ENCODE assay signal across 9 mouse cellular contexts in genomic region chr2:28592809-28593208, GRCm38 (mm10). TPM values are rescaled to one million over a fixed set of nuclear protein-coding genes. Genes with fewer than 3 reads are reported as not detected.
DNase-seq lines count a peak whose midpoint lies in the region; ATAC-seq and TF ChIP-seq lines count a peak whose summit lies in the region.
"Had no signal": no experiment of that assay in that cellular context is flagged by ENCODE, and none has a peak within 500 bp of the region (broad histone marks: within the 10 kb centered on the region; RNA-seq: fewer than 3 reads in every experiment).

No protein-coding gene starts in this region.

- TF ChIP-seq CTCF in midbrain, postnatal 0 days (IDR thresholded peaks at IDR 0.05) = peak; percentile 80
- peak; percentile 92 for TF ChIP-seq CTCF in testis, adult 2 months (IDR thresholded peaks at IDR 0.05; ENCODE audit: control insufficient read depth, insufficient read depth, insufficient replicate concordance, low read depth, low read length)

- H3K9ac ChIP-seq in midbrain, postnatal 0 days (replicated peaks; ENCODE audit: low read length, poor library complexity, severe bottlenecking) = no peak overlapping the region

- H3K4me2 ChIP-seq in midbrain, postnatal 0 days (ENCODE audit: low read depth, low read length, poor library complexity, severe bottlenecking) = no peak overlapping the region

- H3K4me3 ChIP-seq in midbrain, postnatal 0 days (ENCODE audit: low read depth, low read length) = no peak overlapping the region
- peak overlapping the region; percentile 20 for H3K4me3 ChIP-seq in testis, adult 2 months (ENCODE audit: control insufficient read depth, low read depth, low read length)

- TF ChIP-seq POLR2A in testis, adult 2 months (IDR thresholded peaks at IDR 0.05; ENCODE audit: control insufficient read depth, low read depth, low read length) = no peak

- H3K27ac ChIP-seq in midbrain, postnatal 0 days (ENCODE audit: low read depth, low read length) = no peak overlapping the region
- H3K27ac ChIP-seq in testis, adult 2 months (ENCODE audit: control insufficient read depth, insufficient read depth, low read depth, low read length) = no peak overlapping the region

- no peaks in the 10 kb centered on the region for H3K36me3 ChIP-seq in midbrain, postnatal 0 days (ENCODE audit: insufficient read depth, low read length)
- no peaks in the 10 kb centered on the region for H3K36me3 ChIP-seq in testis, adult 2 months (ENCODE audit: control insufficient read depth, insufficient read depth, low read length)

- no peaks in the 10 kb centered on the region for H3K9me3 ChIP-seq in midbrain, postnatal 0 days (ENCODE audit: low read length)

- peak; percentile 49 to 71 for DNase-seq in heart, adult 18-20 months
- no peak for DNase-seq in heart, adult 9 months (ENCODE audit: low spot score in 2 of 2)
- DNase-seq in ES-CJ7 (ENCODE audit: low read depth, low spot score) = peak; percentile 80
- DNase-seq in cerebellum, adult 8-10 months = peak; percentile 63
- peak; percentile 79 to 83 for DNase-seq in kidney, postnatal 4 days
- DNase-seq in midbrain, postnatal 0 days (ENCODE audit: low spot score) = peak; percentile 51

- 7% methylated on average over 15 of the region's 15 CpGs for WGBS in midbrain, postnatal 0 days

- ATAC-seq in granulocyte monocyte progenitor cell, adult 5-6 weeks (replicated peaks; ENCODE audit: poor library complexity, severe bottlenecking) = peak; percentile 52; the same call in 1 of the 2 replicates
- no peak for ATAC-seq in midbrain, postnatal 0 days (ENCODE audit: low FRiP score)

- no peaks in the 10 kb centered on the region for H3K27me3 ChIP-seq in midbrain, postnatal 0 days (ENCODE audit: insufficient read depth, low read length)
- no peaks in the 10 kb centered on the region for H3K27me3 ChIP-seq in testis, adult 2 months (ENCODE audit: control insufficient read depth, insufficient read depth, low read length)

- no peaks in the 10 kb centered on the region for H3K4me1 ChIP-seq in midbrain, postnatal 0 days (ENCODE audit: insufficient read depth, low read length)
- no peaks in the 10 kb centered on the region for H3K4me1 ChIP-seq in testis, adult 2 months (ENCODE audit: control insufficient read depth, insufficient read depth, low read length)

RNA-seq across cellular contexts. Expression of gene Gtf3c5, which starts 9.3 kb away (rescaled TPM):
- total RNA-seq in heart, adult 18-20 months (2021) = 10 to 100 TPM in 1 of 2 experiments, 1 to 10 TPM in 1; 9.3 to 10.2 TPM
- total RNA-seq in granulocyte monocyte progenitor cell, adult 5-6 weeks (2014; fragmentation: Nextera tagmentation) = 25.9 and 31.5 TPM in 2 replicates
- total RNA-seq in granulocyte monocyte progenitor cell, adult 5-6 weeks (2017) = 12.6 and 16.5 TPM in 2 replicates
- total RNA-seq in midbrain, postnatal 0 days (2014; rRNA removed) = 23.3 and 26.7 TPM in 2 replicates
- polyA plus RNA-seq in midbrain, postnatal 0 days (2015; fragmentation: Nextera tagmentation; extraction: Ambion mirVana) = 29.3 and 33.5 TPM in 2 replicates
- 17.3 and 17.7 TPM in 2 replicates for polyA plus RNA-seq in testis, adult 2 months (2012; rRNA removed)

RNA-seq across cellular contexts. Expression of gene Gfi1b, which starts 29.0 kb away (rescaled TPM):
- not detected for total RNA-seq in heart, adult 18-20 months (2021)
- 1.4 TPM in 1 of 2 replicates, not detected in the other for total RNA-seq in granulocyte monocyte progenitor cell, adult 5-6 weeks (2014; fragmentation: Nextera tagmentation)
- 1.9 and 2.0 TPM in 2 replicates for total RNA-seq in granulocyte monocyte progenitor cell, adult 5-6 weeks (2017)
- total RNA-seq in midbrain, postnatal 0 days (2014; rRNA removed) = not detected in 2 replicates
- polyA plus RNA-seq in midbrain, postnatal 0 days (2015; fragmentation: Nextera tagmentation; extraction: Ambion mirVana) = not detected in 2 replicates
- polyA plus RNA-seq in testis, adult 2 months (2012; rRNA removed) = 1.0 and 1.3 TPM in 2 replicates
- total RNA-seq: left cerebral cortex, postnatal 10 days had no signal

RNA-seq across cellular contexts. Expression of gene Cel, which starts 29.6 kb away (rescaled TPM):
- total RNA-seq in heart, adult 18-20 months (2021) = not detected
- total RNA-seq in granulocyte monocyte progenitor cell, adult 5-6 weeks (2014; fragmentation: Nextera tagmentation) = not detected in 2 replicates
- not detected in 2 replicates for total RNA-seq in granulocyte monocyte progenitor cell, adult 5-6 weeks (2017)
- total RNA-seq in midbrain, postnatal 0 days (2014; rRNA removed) = not detected in 2 replicates
- polyA plus RNA-seq in midbrain, postnatal 0 days (2015; fragmentation: Nextera tagmentation; extraction: Ambion mirVana) = not detected in 2 replicates
- 0.24 and 0.47 TPM in 2 replicates for polyA plus RNA-seq in testis, adult 2 months (2012; rRNA removed)
- total RNA-seq: left cerebral cortex, postnatal 10 days had no signal

RNA-seq across cellular contexts. Expression of gene Tsc1, which starts 48.2 kb away (rescaled TPM):
- 10 to 100 TPM; 26.6 to 28.4 TPM for total RNA-seq in heart, adult 18-20 months (2021)
- total RNA-seq in granulocyte monocyte progenitor cell, adult 5-6 weeks (2014; fragmentation: Nextera tagmentation) = 17.4 and 23.7 TPM in 2 replicates
- 11.1 and 12.4 TPM in 2 replicates for total RNA-seq in granulocyte monocyte progenitor cell, adult 5-6 weeks (2017)
- total RNA-seq in midbrain, postnatal 0 days (2014; rRNA removed) = 41.3 and 42.9 TPM in 2 replicates
- polyA plus RNA-seq in midbrain, postnatal 0 days (2015; fragmentation: Nextera tagmentation; extraction: Ambion mirVana) = 19.5 and 22.9 TPM in 2 replicates
- polyA plus RNA-seq in testis, adult 2 months (2012; rRNA removed) = 20.3 and 21.6 TPM in 2 replicates

Comparison
In these comparisons a context has a peak if more than half of its experiments do, and no peak if none do; other contexts are left out.
1. DNase-seq: peak in heart, adult 18-20 months (2 of 2), ES-CJ7 (single experiment), cerebellum, adult 8-10 months (single experiment), kidney, postnatal 4 days (2 of 2) and midbrain, postnatal 0 days (single experiment); none in heart, adult 9 months (0 of 2).